Mouse (Mus musculus) myocyte (in vitro differentiated cells): ENCODE measurements around the gene Gm28042. TPM values are rescaled to one million over a fixed set of nuclear protein-coding genes. Genes with fewer than 3 reads are reported as not detected.

Source experiments
- H3K27me3 ChIP-seq: one replicate; pipeline ENCODE4 v1.6.1; 2011; ENCODE audit not compliant: control insufficient read depth, insufficient read depth, insufficient read length
- H3K36me3 ChIP-seq: one replicate; pipeline ENCODE4 v1.6.1; 2011; ENCODE audit not compliant: control insufficient read depth, insufficient read depth
- H3K4me2 ChIP-seq: one replicate; pipeline ENCODE4 v1.6.1; 2011; ENCODE audit warnings: low read depth, control low read depth
- H3K4me3 ChIP-seq: one replicate; pipeline ENCODE4 v1.5.1; 2011; ENCODE audit warnings: mild to moderate bottlenecking, control low read depth, moderate library complexity
- H3K79me2 ChIP-seq: one replicate; pipeline ENCODE4 v1.6.1; 2011; ENCODE audit not compliant: control insufficient read depth, insufficient read depth
- H3ac ChIP-seq: one replicate; pipeline ENCODE4 v1.6.1; 2011; ENCODE audit not compliant: control insufficient read depth, insufficient read length
- CEBPB ChIP-seq: IDR thresholded peaks from 2 replicates; pipeline ENCODE4 v1.6.1; 2011; ENCODE audit warnings: mild to moderate bottlenecking, moderate library complexity; ENCODE audit not compliant: poor library complexity, insufficient read depth, severe bottlenecking
- E2F4 ChIP-seq: IDR thresholded peaks from one replicate; pipeline ENCODE4 v1.6.1; 2011; ENCODE audit warnings: mild to moderate bottlenecking, control low read depth, moderate library complexity; ENCODE audit not compliant: insufficient read depth
- MAX ChIP-seq: IDR thresholded peaks from one replicate; pipeline ENCODE4 v1.6.1; 2011; ENCODE audit warnings: low read depth, mild to moderate bottlenecking, control low read depth
- MYOD1 ChIP-seq, 3 experiments: IDR thresholded peaks; one replicate each; pipeline ENCODE4 v1.6.1; 2011; ENCODE audit warnings: control low read depth in 2 of 3, low read depth in 2 of 3, mild to moderate bottlenecking in 2 of 3, moderate library complexity in 1 of 3; ENCODE audit not compliant: insufficient read length in 2 of 3, control insufficient read depth in 1 of 3
- MYOG ChIP-seq, 3 experiments: IDR thresholded peaks; one replicate each; pipeline ENCODE4 v1.6.1; 2011; ENCODE audit warnings: control low read depth in 2 of 3, low read depth in 2 of 3, mild to moderate bottlenecking in 2 of 3; ENCODE audit not compliant: insufficient read length in 2 of 3, control insufficient read depth in 1 of 3, insufficient read depth in 1 of 3
- POLR2A ChIP-seq: IDR thresholded peaks from one replicate; pipeline ENCODE4 v1.6.1; 2011; ENCODE audit warnings: low read depth, mild to moderate bottlenecking, control low read depth, moderate library complexity; ENCODE audit not compliant: insufficient read length
- POLR2AphosphoS2 ChIP-seq: IDR thresholded peaks from one replicate; pipeline ENCODE4 v1.6.1; 2011; ENCODE audit warnings: low read depth, control low read depth; ENCODE audit not compliant: insufficient read length
- REST ChIP-seq: IDR thresholded peaks from one replicate; pipeline ENCODE4 v1.6.1; 2011; ENCODE audit warnings: mild to moderate bottlenecking, control low read depth, moderate library complexity; ENCODE audit not compliant: insufficient read depth, insufficient read length
- SRF ChIP-seq: IDR thresholded peaks from one replicate; pipeline ENCODE4 v1.6.1; 2011; ENCODE audit warnings: low read depth; ENCODE audit not compliant: control insufficient read depth, insufficient read length
- TCF12 ChIP-seq: IDR thresholded peaks from one replicate; pipeline ENCODE4 v1.6.1; 2011; ENCODE audit warnings: mild to moderate bottlenecking, control low read depth; ENCODE audit not compliant: poor library complexity, insufficient read depth, severe bottlenecking
- TCF3 ChIP-seq: IDR thresholded peaks from one replicate; pipeline ENCODE4 v1.6.1; 2011; ENCODE audit warnings: low read depth, control low read depth; ENCODE audit not compliant: insufficient read length
- USF1 ChIP-seq: IDR thresholded peaks from one replicate; pipeline ENCODE4 v1.6.1; 2011; ENCODE audit warnings: low read depth, mild to moderate bottlenecking, control low read depth, moderate library complexity
- polyA plus RNA-seq: library from polyadenylated mRNA; unstranded; fragments of >200 nt; fragmentation: generic; extraction: Trizol; gene quantifications from one replicate; pipeline ENCODE4 v1.2.1, GENCODE M21; 2012; ENCODE audit warnings: missing spikeins

Gene Gm28042
- polyA plus RNA-seq, 1 experiment: 1.1 TPM

- TF ChIP-seq TCF12 (no peak), POLR2A (no peak), MYOD1 (IDR thresholded peaks at IDR 0.05; ENCODE audit: control insufficient read depth in 1 of 3, insufficient read length in 2 of 3, low read depth in 2 of 3) (no peak), MAX (no peak), E2F4 (no peak), MYOG (IDR thresholded peaks at IDR 0.05; ENCODE audit: control insufficient read depth in 1 of 3, insufficient read depth in 1 of 3, insufficient read length in 2 of 3, low read depth in 2 of 3) (no peak), TCF3 (no peak), POLR2AphosphoS2 (no peak), REST (no peak), CEBPB (no peak), USF1 (no peak), SRF (no peak)
- H3K27me3 ChIP-seq: no peaks in the 10 kb centered on the region
- H3ac ChIP-seq: no peak overlapping the region
- H3K4me3 ChIP-seq: no peak overlapping the region
- H3K4me2 ChIP-seq: no peak overlapping the region
- H3K79me2 ChIP-seq: no peaks in the 10 kb centered on the region
- no peaks in the 10 kb centered on the region for H3K36me3 ChIP-seq
These were observed 26.3 kb upstream of the Gm28042 start for GRCm38 (mm10) chr2:120000882-120001584.

GRCm38 (mm10) chr2:120001956-120002355 lies 25.3 kb upstream of the Gm28042 start:
- Histone ChIP-seq H3K27me3 (no peaks in the 10 kb centered on the region), H3ac (no peak overlapping the region), H3K4me2 (no peak overlapping the region), H3K79me2 (no peaks in the 10 kb centered on the region), H3K4me3 (no peak overlapping the region), H3K36me3 (no peaks in the 10 kb centered on the region)
- no peak for TF ChIP-seq MYOG (IDR thresholded peaks at IDR 0.05; ENCODE audit: control insufficient read depth in 1 of 3, insufficient read depth in 1 of 3, insufficient read length in 2 of 3, low read depth in 2 of 3)
- TF ChIP-seq USF1: no peak
- no peak for TF ChIP-seq TCF3
- TF ChIP-seq MYOD1 (IDR thresholded peaks at IDR 0.05; ENCODE audit: control insufficient read depth in 1 of 3, insufficient read length in 2 of 3, low read depth in 2 of 3): no peak
- no peak for TF ChIP-seq POLR2A
- TF ChIP-seq REST: no peak
- TF ChIP-seq POLR2AphosphoS2: no peak
- TF ChIP-seq SRF: no peak
- TF ChIP-seq TCF12: no peak

- Histone ChIP-seq H3ac (no peak overlapping the region), H3K4me2 (no peak overlapping the region), H3K36me3 (no peaks in the 10 kb centered on the region), H3K4me3 (no peak overlapping the region), H3K79me2 (no peaks in the 10 kb centered on the region), H3K27me3 (no peaks in the 10 kb centered on the region)
- TF ChIP-seq SRF (no peak), POLR2A (no peak), MYOD1 (IDR thresholded peaks at IDR 0.05; ENCODE audit: control insufficient read depth in 1 of 3, insufficient read length in 2 of 3, low read depth in 2 of 3) (no peak), USF1 (no peak), MAX (no peak), E2F4 (no peak), MYOG (IDR thresholded peaks at IDR 0.05; ENCODE audit: control insufficient read depth in 1 of 3, insufficient read depth in 1 of 3, insufficient read length in 2 of 3, low read depth in 2 of 3) (no peak), TCF12 (no peak), CEBPB (no peak), POLR2AphosphoS2 (no peak), TCF3 (no peak), REST (no peak)
These were observed 23.3 kb upstream of the Gm28042 start for GRCm38 (mm10) chr2:120003970-120004369.

- TF ChIP-seq TCF3: no peak
- no peak for TF ChIP-seq POLR2AphosphoS2
- no peak for TF ChIP-seq POLR2A
- no peak for TF ChIP-seq USF1
- TF ChIP-seq SRF: no peak
- TF ChIP-seq MYOG (IDR thresholded peaks at IDR 0.05; ENCODE audit: control insufficient read depth in 1 of 3, insufficient read depth in 1 of 3, insufficient read length in 2 of 3, low read depth in 2 of 3): no peak
- no peak for TF ChIP-seq MYOD1 (IDR thresholded peaks at IDR 0.05; ENCODE audit: control insufficient read depth in 1 of 3, insufficient read length in 2 of 3, low read depth in 2 of 3)
- TF ChIP-seq MAX: no peak
- no peak for TF ChIP-seq TCF12
- TF ChIP-seq REST: no peak
- no peak for TF ChIP-seq E2F4
- no peak for TF ChIP-seq CEBPB
- H3K27me3 ChIP-seq: no peaks in the 10 kb centered on the region
- no peak overlapping the region for H3K4me2 ChIP-seq
- no peaks in the 10 kb centered on the region for H3K79me2 ChIP-seq
- no peaks in the 10 kb centered on the region for H3K36me3 ChIP-seq
- H3K4me3 ChIP-seq: no peak overlapping the region
- H3ac ChIP-seq: no peak overlapping the region
These were observed 20.6 kb upstream of the Gm28042 start for GRCm38 (mm10) chr2:120006696-120007095.
